Mouse (Mus musculus): Measurements from ENCODE around the gene Megf8. TPM values are rescaled to one million over a fixed set of nuclear protein-coding genes. Genes with fewer than 3 reads are reported as not detected.
A peak's percentile ranks its signal among the peaks of the same experiment; 100 is the strongest.

Gene Megf8
- polyA plus RNA-seq, 1 experiment: 60.7 TPM

DNA sequence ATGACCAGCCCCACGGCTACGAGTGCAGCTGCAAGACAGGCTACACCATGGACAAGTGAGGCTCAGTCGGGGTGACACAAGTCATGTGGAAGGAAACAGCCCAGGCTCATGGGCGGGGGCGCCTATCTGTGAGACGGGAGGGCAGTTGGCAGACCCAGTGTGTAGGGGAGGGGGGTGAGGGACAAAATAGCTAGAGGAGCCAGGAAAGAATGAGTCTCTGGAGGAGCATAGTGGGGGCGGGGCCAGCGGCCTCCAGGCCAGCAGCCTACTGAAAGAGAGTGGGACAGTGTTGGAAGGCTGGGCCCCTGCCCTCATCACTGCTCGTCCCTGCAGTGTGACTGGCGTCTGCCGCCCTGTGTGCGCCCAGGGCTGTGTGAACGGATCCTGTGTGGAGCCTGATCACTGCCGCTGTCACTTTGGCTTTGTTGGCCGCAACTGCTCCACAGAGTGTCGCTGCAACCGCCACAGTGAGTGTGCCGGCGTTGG lies 41.8 kb downstream of the Megf8 start:
- TF ChIP-seq POLR2A (IDR thresholded peaks at IDR 0.05; ENCODE audit: borderline replicate concordance, extremely low read depth, insufficient read depth, insufficient read length, poor library complexity, severe bottlenecking) (no peak), CTCF (IDR thresholded peaks at IDR 0.05; ENCODE audit: borderline replicate concordance, extremely low read depth, insufficient read depth, insufficient read length) (no peak)
- DNase-seq (ENCODE audit: low read depth): peak; percentile 63

DNA sequence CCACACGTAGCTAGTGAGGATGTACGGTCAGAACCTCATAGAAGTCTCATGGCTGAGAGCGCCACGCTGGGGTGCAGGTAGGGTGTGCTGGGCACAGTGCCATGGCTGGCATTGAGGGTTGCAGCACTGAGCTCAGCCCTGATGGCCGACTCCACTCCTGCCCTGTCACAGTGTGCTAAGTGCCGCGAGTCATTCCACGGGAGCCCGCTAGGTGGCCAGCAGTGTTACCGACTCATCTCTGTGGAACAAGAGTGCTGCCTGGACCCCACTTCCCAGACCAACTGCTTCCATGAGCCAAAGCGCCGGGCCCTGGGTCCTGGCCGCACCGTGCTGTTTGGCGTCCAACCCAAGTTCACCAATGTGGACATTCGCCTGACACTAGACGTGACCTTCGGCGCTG lies 46.2 kb downstream of the Megf8 start:
- no peak for DNase-seq (ENCODE audit: low read depth)
- TF ChIP-seq CTCF (IDR thresholded peaks at IDR 0.05; ENCODE audit: borderline replicate concordance, extremely low read depth, insufficient read depth, insufficient read length) (peak; percentile 43; the same call in 1 of the 2 replicates), POLR2A (IDR thresholded peaks at IDR 0.05; ENCODE audit: borderline replicate concordance, extremely low read depth, insufficient read depth, insufficient read length, poor library complexity, severe bottlenecking) (no peak)

DNA sequence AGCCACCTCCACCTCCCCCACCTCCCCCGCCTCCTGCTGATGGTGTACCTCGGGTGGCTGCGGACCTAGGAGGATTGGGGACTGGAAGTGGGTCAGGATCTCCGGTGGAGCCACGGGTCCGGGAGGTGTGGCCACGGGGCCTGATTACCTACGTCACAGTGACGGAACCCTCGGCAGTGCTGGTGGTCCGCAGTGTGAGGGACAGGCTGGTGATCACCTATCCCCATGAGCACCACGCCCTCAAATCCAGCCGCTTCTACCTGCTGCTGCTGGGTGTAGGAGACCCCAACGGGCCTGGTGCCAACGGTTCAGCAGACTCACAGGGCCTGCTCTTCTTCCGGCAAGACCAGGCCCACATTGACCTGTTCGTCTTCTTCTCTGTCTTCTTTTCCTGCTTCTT lies 46.7 kb downstream of the Megf8 start:
- TF ChIP-seq CTCF (IDR thresholded peaks at IDR 0.05; ENCODE audit: borderline replicate concordance, extremely low read depth, insufficient read depth, insufficient read length): no peak
- TF ChIP-seq POLR2A (IDR thresholded peaks at IDR 0.05; ENCODE audit: borderline replicate concordance, extremely low read depth, insufficient read depth, insufficient read length, poor library complexity, severe bottlenecking): no peak
- no peak for DNase-seq (ENCODE audit: low read depth)

DNA sequence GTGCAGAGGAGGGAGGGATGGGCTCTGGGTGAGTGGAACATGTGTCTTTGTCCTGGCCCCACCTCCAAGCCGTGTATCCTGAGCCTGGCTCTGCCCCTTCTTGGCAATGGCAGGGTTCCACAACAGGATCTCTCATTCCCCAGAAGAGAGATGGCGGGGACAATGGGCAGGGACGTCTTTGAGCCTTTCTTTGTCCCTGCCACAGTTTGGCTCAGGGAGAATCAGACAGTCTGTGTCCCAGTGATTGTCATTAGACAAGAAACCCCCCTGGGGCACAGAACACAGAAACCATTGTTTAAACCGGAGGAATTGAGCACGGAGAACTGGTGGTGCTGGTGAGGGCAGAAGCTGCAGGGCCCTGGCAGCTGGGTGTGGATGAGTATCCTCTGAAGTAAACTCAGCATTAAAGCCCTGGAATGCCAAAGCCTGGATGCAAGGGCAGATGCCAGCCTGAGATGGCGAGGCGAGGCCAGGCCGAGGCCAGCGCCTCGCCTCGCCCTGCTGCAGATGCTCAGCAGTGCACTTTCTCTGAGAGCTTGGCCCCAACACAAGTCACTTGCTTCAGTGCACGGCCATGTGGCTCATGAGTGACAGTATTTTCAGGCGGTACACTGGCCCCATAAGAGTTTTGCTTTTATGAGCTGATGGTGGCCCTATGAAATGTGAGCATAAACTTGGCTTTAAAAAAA lies 49.1 kb downstream of the Megf8 start:
- TF ChIP-seq POLR2A (IDR thresholded peaks at IDR 0.05; ENCODE audit: borderline replicate concordance, extremely low read depth, insufficient read depth, insufficient read length, poor library complexity, severe bottlenecking): no peak
- TF ChIP-seq CTCF (IDR thresholded peaks at IDR 0.05; ENCODE audit: borderline replicate concordance, extremely low read depth, insufficient read depth, insufficient read length): no peak
- DNase-seq (ENCODE audit: low read depth): peak; percentile 69

DNA sequence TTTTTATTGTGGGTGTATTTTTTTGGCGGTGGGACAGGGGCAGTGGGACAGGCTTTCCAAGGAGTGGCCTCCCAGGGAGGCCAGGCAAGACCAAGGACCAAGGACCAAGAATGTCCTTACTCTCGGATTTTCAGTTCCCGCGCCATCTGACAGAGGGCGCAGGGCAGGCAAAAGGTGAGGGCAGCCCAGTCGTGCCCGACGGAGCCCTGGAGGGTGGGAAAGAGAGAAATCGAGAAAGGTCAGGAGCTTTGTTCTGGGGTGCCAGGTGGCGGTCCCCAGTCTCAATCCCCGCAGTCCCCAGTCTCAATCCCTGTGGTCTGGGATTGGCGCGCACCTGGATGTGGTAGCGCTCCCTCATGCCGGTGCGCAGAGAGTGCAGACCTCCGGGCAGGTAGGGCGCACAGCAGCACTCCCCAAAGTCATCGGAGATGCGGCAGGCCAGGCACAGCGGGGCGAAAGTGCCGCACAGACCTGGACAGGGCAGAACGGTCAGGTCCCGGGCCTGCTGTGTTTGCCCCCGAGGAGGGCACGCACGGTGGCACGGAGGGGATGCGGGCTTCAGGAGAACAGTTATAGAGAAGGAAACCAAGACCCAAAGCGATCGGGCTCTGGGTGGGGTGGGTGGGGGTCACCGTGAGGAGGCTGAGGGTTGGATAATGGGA lies 50.8 kb downstream of the Megf8 start:
- TF ChIP-seq CTCF (IDR thresholded peaks at IDR 0.05; ENCODE audit: borderline replicate concordance, extremely low read depth, insufficient read depth, insufficient read length): peak; percentile 48; the same call in 1 of the 2 replicates
- TF ChIP-seq POLR2A (IDR thresholded peaks at IDR 0.05; ENCODE audit: borderline replicate concordance, extremely low read depth, insufficient read depth, insufficient read length, poor library complexity, severe bottlenecking): no peak
- DNase-seq (ENCODE audit: low read depth): no peak

DNA sequence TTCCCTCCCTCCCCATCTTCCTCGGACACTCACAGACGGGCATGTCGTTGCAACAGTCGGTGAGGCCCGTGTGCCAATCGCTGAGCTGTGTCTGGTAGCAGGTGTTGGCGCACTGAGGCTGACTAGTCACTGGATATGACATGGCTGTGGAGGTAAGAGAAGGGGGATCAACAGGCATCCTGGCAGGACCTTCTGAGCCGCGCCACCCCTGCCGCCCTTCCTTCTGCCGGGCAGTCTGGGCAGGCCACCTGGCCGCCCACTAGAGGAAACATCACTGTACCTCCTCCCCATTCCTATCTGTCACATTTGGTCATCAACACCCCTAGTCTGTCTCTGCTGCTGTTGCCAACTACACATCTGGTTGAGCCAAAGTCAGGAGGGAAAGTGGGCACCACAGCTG lies 51.4 kb downstream of the Megf8 start:
- no peak for TF ChIP-seq POLR2A (IDR thresholded peaks at IDR 0.05; ENCODE audit: borderline replicate concordance, extremely low read depth, insufficient read depth, insufficient read length, poor library complexity, severe bottlenecking)
- no peak for TF ChIP-seq CTCF (IDR thresholded peaks at IDR 0.05; ENCODE audit: borderline replicate concordance, extremely low read depth, insufficient read depth, insufficient read length)
- no peak for DNase-seq (ENCODE audit: low read depth)

DNA sequence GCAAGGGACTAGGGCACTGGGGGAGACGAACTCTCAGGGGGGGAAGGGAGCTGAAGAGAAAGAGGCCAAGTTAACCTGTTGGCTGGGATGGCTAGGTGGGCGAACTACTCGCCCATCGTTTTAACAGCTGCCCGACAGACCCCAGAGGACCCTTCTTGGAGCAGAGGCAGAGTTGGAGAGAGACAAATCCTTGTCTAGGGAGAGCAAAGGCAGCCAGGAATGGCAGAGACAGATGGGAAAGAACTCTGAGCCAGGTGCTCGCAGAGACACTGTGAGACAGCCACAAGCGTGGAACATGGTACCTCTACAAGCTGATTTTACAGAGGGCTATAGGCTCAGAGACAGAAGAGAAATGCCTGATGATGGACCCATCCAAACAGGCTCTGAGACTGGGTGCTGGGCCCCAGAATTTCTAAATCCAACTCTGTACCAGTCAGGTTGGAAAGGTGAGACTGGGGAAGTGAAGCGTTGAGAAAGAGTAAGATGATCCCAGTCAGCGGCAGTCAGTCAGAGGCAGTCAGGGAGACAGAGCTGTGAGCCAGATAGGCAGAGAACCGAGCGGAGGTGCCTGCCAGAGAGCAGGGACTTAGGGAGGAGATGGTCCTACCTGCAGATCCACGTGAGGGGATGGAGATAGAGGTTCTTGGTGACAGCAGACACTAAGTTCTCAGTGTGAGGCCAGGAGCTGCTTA lies 52.2 kb downstream of the Megf8 start, which contains the start of gene Cnfn:
Cnfn (minus strand) TSS at position 667 of the 692 bp plus-strand sequence.
- DNase-seq (ENCODE audit: low read depth): peak; percentile 18
- TF ChIP-seq POLR2A (IDR thresholded peaks at IDR 0.05; ENCODE audit: borderline replicate concordance, extremely low read depth, insufficient read depth, insufficient read length, poor library complexity, severe bottlenecking): no peak
- no peak for TF ChIP-seq CTCF (IDR thresholded peaks at IDR 0.05; ENCODE audit: borderline replicate concordance, extremely low read depth, insufficient read depth, insufficient read length)

DNA sequence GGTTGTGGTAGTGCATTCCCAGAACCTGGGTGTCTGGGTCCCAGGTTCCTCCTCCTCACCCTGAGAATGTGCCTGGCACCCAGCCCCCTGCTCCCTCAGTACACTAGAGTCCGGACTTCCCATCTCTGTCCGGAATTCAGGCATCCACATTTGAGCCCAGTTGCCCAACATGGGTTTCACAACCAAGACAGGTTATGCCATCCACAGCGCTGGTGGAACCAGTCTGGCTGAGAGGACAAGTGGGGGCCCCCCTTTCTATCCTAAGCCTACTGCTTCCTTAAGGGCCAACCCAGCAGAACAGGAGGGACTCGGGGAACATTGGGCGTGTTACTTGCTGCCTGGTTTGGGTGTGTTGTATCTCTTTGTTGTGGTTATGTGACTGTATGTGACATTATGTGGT lies 55.5 kb downstream of the Megf8 start:
- DNase-seq (ENCODE audit: low read depth): no peak

DNA sequence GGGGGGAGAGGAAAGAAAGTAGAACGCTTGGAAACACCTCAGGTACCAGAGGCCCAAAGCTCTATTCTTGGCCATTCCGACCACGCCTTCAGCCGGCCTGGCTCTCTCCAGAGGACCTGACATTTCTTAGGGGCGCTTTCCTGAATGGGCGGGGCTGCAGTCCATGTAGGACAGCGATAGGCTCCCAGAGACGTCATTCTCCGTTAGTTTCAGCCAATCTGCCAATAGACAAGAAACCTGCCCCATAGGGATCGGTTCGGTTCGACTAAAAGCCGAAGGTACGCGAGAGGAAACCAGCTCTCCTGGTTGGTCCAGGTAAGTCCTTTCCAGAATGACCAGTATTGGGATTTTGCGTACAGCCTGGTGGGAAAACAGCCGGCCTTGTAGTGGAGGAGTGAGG lies 59.6 kb downstream of the Megf8 start:
- TF ChIP-seq POLR2A (IDR thresholded peaks at IDR 0.05; ENCODE audit: borderline replicate concordance, extremely low read depth, insufficient read depth, insufficient read length, poor library complexity, severe bottlenecking): no peak
- no peak for TF ChIP-seq CTCF (IDR thresholded peaks at IDR 0.05; ENCODE audit: borderline replicate concordance, extremely low read depth, insufficient read depth, insufficient read length)
- peak; percentile 88 for DNase-seq (ENCODE audit: low read depth)

More for the DNA sequence above, 55.5 kb downstream of the Megf8 start:
- TF ChIP-seq POLR2A (IDR thresholded peaks at IDR 0.05; ENCODE audit: borderline replicate concordance, extremely low read depth, insufficient read depth, insufficient read length, poor library complexity, severe bottlenecking) (no peak), CTCF (IDR thresholded peaks at IDR 0.05; ENCODE audit: borderline replicate concordance, extremely low read depth, insufficient read depth, insufficient read length) (no peak)

DNA sequence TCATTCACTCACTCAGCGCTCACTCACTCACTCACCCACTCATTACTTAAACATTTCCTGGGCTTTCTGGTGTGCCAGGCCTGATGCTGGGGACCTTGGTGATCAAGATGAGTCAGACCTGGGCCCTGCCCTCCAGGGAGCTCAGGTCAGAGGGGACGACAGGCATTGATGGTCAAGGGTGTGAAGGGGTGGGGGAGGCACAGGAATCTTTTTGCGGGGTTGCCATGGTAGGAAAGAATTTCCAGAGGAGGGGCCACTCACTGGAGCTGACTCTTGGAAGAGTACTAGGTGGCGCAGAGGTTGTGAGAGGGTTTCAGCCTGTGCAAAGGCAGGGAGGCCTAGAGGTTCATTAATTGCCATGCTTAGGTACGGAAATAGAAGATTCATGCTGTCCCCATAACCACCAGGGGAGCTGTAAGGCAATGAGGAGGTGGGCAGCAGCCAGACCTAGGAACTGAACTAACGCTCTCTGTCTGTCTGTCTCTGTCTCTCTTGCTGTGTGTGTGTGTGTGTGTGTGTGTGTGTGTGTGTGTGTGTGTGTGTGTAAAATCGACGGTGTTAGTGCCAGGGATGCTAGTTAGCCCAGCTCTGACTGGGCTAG lies 60.2 kb downstream of the Megf8 start:
- peak; percentile 12 for DNase-seq (ENCODE audit: low read depth)
- TF ChIP-seq CTCF (IDR thresholded peaks at IDR 0.05; ENCODE audit: borderline replicate concordance, extremely low read depth, insufficient read depth, insufficient read length) (peak; percentile 39; the same call in 1 of the 2 replicates), POLR2A (IDR thresholded peaks at IDR 0.05; ENCODE audit: borderline replicate concordance, extremely low read depth, insufficient read depth, insufficient read length, poor library complexity, severe bottlenecking) (no peak)

Measured in brain, embryonic 14.5 days (tissue).